Comparison of ENCODE assay signal across 8 mouse cellular contexts in the genomic region with DNA sequence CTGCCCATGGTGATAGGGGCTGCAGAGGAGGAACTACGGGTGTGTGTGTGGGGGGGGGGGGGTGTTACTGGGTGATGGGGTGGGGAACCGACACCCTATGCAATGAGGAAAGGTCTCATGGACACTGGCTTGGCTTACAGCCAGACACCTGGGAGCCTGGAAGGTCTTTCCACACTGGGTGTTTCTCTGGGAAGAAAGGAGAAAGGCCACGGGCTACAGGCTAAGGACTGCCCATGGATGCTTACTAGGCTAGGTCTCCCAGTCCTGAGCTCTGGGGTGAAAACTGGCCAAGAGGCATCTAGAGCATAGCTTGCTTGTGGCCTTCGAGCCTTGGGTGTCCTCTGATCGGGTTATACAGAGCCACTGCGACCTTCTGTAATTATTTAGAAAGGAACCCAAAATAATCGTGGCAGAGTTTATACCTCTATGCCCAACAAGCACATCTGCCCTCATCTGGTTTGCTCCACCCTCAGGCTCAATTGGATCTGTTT. TPM values are rescaled to one million over a fixed set of nuclear protein-coding genes. Genes with fewer than 3 reads are reported as not detected.
DNase-seq lines count a peak whose midpoint lies in the region; ATAC-seq lines count a peak whose summit lies in the region.

A gene (minus strand): TSS at position 441 of the 491 bp plus-strand sequence.

- DNase-seq in lung, postnatal 14 days = no peak
- DNase-seq in adrenal gland, postnatal 4 days (ENCODE audit: low spot score in 2 of 2) = no peak
- no peak for DNase-seq in layer of hippocampus, postnatal 25 days (ENCODE audit: extremely low spot score in 1 of 2, low spot score in 1 of 2)
- no peak for DNase-seq in cerebellum, postnatal 36 days

- H3K4me1 ChIP-seq in lung, embryonic 16.5 days (replicated peaks; ENCODE audit: control insufficient read depth, insufficient read depth, low read length) = peaks cover 17% of the 10 kb centered on the region
- H3K4me1 ChIP-seq in heart, embryonic 13.5 days = peaks cover 49% of the 10 kb centered on the region
- H3K4me1 ChIP-seq in limb, embryonic 15.5 days = peaks cover 40% of the 10 kb centered on the region
- no peaks in the 10 kb centered on the region; the same call in 1 of the 2 replicates for H3K4me1 ChIP-seq in neural tube, embryonic 14.5 days (ENCODE audit: control insufficient read depth, insufficient read depth, low read length)

- H3K9ac ChIP-seq in lung, embryonic 16.5 days (ENCODE audit: low read length) = peak within 1 kb of the TSS; percentile 76
- peak within 1 kb of the TSS; percentile 89 for H3K9ac ChIP-seq in heart, embryonic 13.5 days
- H3K9ac ChIP-seq in limb, embryonic 15.5 days = peak within 1 kb of the TSS; percentile 68
- peak within 1 kb of the TSS; percentile 58 for H3K9ac ChIP-seq in neural tube, embryonic 14.5 days (replicated peaks; ENCODE audit: low read depth, low read length)

- no peaks in the 10 kb centered on the region for H3K36me3 ChIP-seq in lung, embryonic 16.5 days (ENCODE audit: control insufficient read depth, insufficient read depth, low read length)
- peaks cover 8% of the 10 kb centered on the region; the same call in 1 of the 2 replicates for H3K36me3 ChIP-seq in heart, embryonic 13.5 days
- H3K36me3 ChIP-seq in limb, embryonic 15.5 days = no peaks in the 10 kb centered on the region
- no peaks in the 10 kb centered on the region for H3K36me3 ChIP-seq in neural tube, embryonic 14.5 days (ENCODE audit: control insufficient read depth, insufficient read depth, low read length)

- ATAC-seq in lung, embryonic 16.5 days (ENCODE audit: low read depth) = no peak
- no peak for ATAC-seq in heart, embryonic 13.5 days (ENCODE audit: extremely low read depth, insufficient number of reproducible peaks, low FRiP score, low TSS enrichment)
- ATAC-seq in limb, embryonic 15.5 days (ENCODE audit: insufficient number of reproducible peaks, low FRiP score, low TSS enrichment, low read depth) = no peak
- 0 out of 2 replicates have a peak, but pooled peaks have one; percentile 41 for ATAC-seq in neural tube, embryonic 14.5 days (ENCODE audit: low read depth)

- H3K4me2 ChIP-seq in lung, embryonic 16.5 days (ENCODE audit: low read depth, low read length) = peak within 1 kb of the TSS; percentile 91
- peak within 1 kb of the TSS; percentile 93 for H3K4me2 ChIP-seq in heart, embryonic 13.5 days
- peak within 1 kb of the TSS; percentile 87 for H3K4me2 ChIP-seq in limb, embryonic 15.5 days
- peak within 1 kb of the TSS; percentile 95 for H3K4me2 ChIP-seq in neural tube, embryonic 14.5 days (ENCODE audit: low read depth, low read length)

- peak within 1 kb of the TSS; percentile 73 for H3K27ac ChIP-seq in lung, embryonic 16.5 days (ENCODE audit: low read length)
- H3K27ac ChIP-seq in heart, embryonic 13.5 days (replicated peaks) = peak within 1 kb of the TSS; percentile 86
- peak within 1 kb of the TSS; percentile 76 for H3K27ac ChIP-seq in limb, embryonic 15.5 days
- H3K27ac ChIP-seq in neural tube, embryonic 14.5 days (ENCODE audit: low read depth, low read length) = no peak within 1 kb of the TSS

- no peaks in the 10 kb centered on the region for H3K27me3 ChIP-seq in lung, embryonic 16.5 days (ENCODE audit: control insufficient read depth, insufficient read depth, low read depth, low read length)
- H3K27me3 ChIP-seq in heart, embryonic 13.5 days (replicated peaks) = no peaks in the 10 kb centered on the region
- H3K27me3 ChIP-seq in limb, embryonic 15.5 days = no peaks in the 10 kb centered on the region
- H3K27me3 ChIP-seq in neural tube, embryonic 14.5 days (ENCODE audit: control insufficient read depth, insufficient read depth, low read length) = 0 out of 2 replicates have a peak, but pooled peaks cover 3% of the 10 kb centered on the region

- no peaks in the 10 kb centered on the region for H3K9me3 ChIP-seq in lung, embryonic 16.5 days (ENCODE audit: control insufficient read depth, low read length)
- no peaks in the 10 kb centered on the region for H3K9me3 ChIP-seq in heart, embryonic 13.5 days
- no peaks in the 10 kb centered on the region for H3K9me3 ChIP-seq in limb, embryonic 15.5 days
- no peaks in the 10 kb centered on the region for H3K9me3 ChIP-seq in neural tube, embryonic 14.5 days (ENCODE audit: control insufficient read depth, low read length)

- WGBS in lung, embryonic 16.5 days = 21% methylated on average over 7 of the region's 7 CpGs
- 18% methylated on average over 7 of the region's 7 CpGs for WGBS in heart, embryonic 13.5 days
- 14% methylated on average over 7 of the region's 7 CpGs for WGBS in limb, embryonic 15.5 days
- WGBS in neural tube, embryonic 14.5 days = 19% methylated on average over 7 of the region's 7 CpGs

- peak within 1 kb of the TSS; percentile 55 for H3K4me3 ChIP-seq in lung, embryonic 16.5 days (ENCODE audit: low read length)
- H3K4me3 ChIP-seq in heart, embryonic 13.5 days = peak within 1 kb of the TSS; percentile 72
- H3K4me3 ChIP-seq in limb, embryonic 15.5 days = peak within 1 kb of the TSS; percentile 53
- H3K4me3 ChIP-seq in neural tube, embryonic 14.5 days (ENCODE audit: low read depth, low read length) = peak within 1 kb of the TSS; percentile 47

RNA-seq across cellular contexts. Expression of the gene that starts here (rescaled TPM):
- polyA plus RNA-seq in lung, embryonic 16.5 days (2015; fragmentation: Nextera tagmentation; extraction: Ambion mirVana) = 21.6 and 21.9 TPM in 2 replicates
- 10 to 100 TPM; 15.0 to 15.4 TPM for total RNA-seq in adrenal gland, postnatal 4 days (2021)
- 30.9 and 32.5 TPM in 2 replicates for polyA plus RNA-seq in heart, embryonic 13.5 days (2015; fragmentation: Nextera tagmentation; extraction: Ambion mirVana)
- 34.2 and 37.5 TPM in 2 replicates for polyA plus RNA-seq in limb, embryonic 15.5 days (2015; fragmentation: Nextera tagmentation; extraction: Ambion mirVana)
- polyA plus RNA-seq in neural tube, embryonic 14.5 days (2014; fragmentation: Nextera tagmentation; extraction: Ambion mirVana) = 5.3 and 8.9 TPM in 2 replicates
- total RNA-seq in layer of hippocampus, postnatal 25 days (2021) = 1 to 10 TPM; 2.0 to 3.9 TPM
